Mouse (Mus musculus): ENCODE data around the gene Cdc42. TPM values are rescaled to one million over a fixed set of nuclear protein-coding genes. Genes with fewer than 3 reads are reported as not detected.

Cdc42 gene
- polyA plus RNA-seq, 1 experiment from 2014 or later: 680 TPM

GRCm38 (mm10) chr4:137342816-137343215 is 14.7 kb downstream of the Cdc42 start:
- 77% methylated on average over 1 of the region's 1 CpGs for WGBS
- no peak for ATAC-seq (ENCODE audit: low FRiP score, low TSS enrichment)
- H3K4me2 ChIP-seq (replicated peaks; ENCODE audit: low read depth, low read length): no peak overlapping the region
- no peak overlapping the region for H3K9ac ChIP-seq (ENCODE audit: low read depth, low read length)
- H3K27me3 ChIP-seq (ENCODE audit: control insufficient read depth, insufficient read depth, low read length): no peaks in the 10 kb centered on the region
- H3K9me3 ChIP-seq (ENCODE audit: control insufficient read depth, low read length): no peaks in the 10 kb centered on the region
- H3K4me3 ChIP-seq (ENCODE audit: low read length): no peak overlapping the region
- H3K27ac ChIP-seq (ENCODE audit: low read depth, low read length): no peak overlapping the region
- H3K36me3 ChIP-seq (ENCODE audit: control insufficient read depth, insufficient read depth, low read length): peaks cover 21% of the 10 kb centered on the region
- no peaks in the 10 kb centered on the region for H3K4me1 ChIP-seq (ENCODE audit: control insufficient read depth, insufficient read depth, low read length)

GRCm38 (mm10) chr4:137339415-137339814 is 18.1 kb downstream of the Cdc42 start:
- no peaks in the 10 kb centered on the region for H3K9me3 ChIP-seq (ENCODE audit: control insufficient read depth, low read length)
- H3K9ac ChIP-seq (ENCODE audit: low read depth, low read length): no peak overlapping the region
- H3K36me3 ChIP-seq (ENCODE audit: control insufficient read depth, insufficient read depth, low read length): peaks cover 11% of the 10 kb centered on the region
- WGBS: 85% methylated on average over 1 of the region's 1 CpGs
- H3K27me3 ChIP-seq (ENCODE audit: control insufficient read depth, insufficient read depth, low read length): no peaks in the 10 kb centered on the region
- no peak overlapping the region for H3K4me3 ChIP-seq (ENCODE audit: low read length)
- no peak for ATAC-seq (ENCODE audit: low FRiP score, low TSS enrichment)
- H3K4me1 ChIP-seq (ENCODE audit: control insufficient read depth, insufficient read depth, low read length): no peaks in the 10 kb centered on the region
- H3K4me2 ChIP-seq (replicated peaks; ENCODE audit: low read depth, low read length): no peak overlapping the region
- no peak overlapping the region for H3K27ac ChIP-seq (ENCODE audit: low read depth, low read length)

- 85% methylated on average over 5 of the region's 5 CpGs for WGBS
- Histone ChIP-seq H3K9me3 (ENCODE audit: control insufficient read depth, low read length) (no peaks in the 10 kb centered on the region), H3K4me3 (ENCODE audit: low read length) (no peak overlapping the region), H3K27me3 (ENCODE audit: control insufficient read depth, insufficient read depth, low read length) (no peaks in the 10 kb centered on the region), H3K36me3 (ENCODE audit: control insufficient read depth, insufficient read depth, low read length) (peaks cover 36% of the 10 kb centered on the region), H3K9ac (ENCODE audit: low read depth, low read length) (no peak overlapping the region), H3K4me1 (ENCODE audit: control insufficient read depth, insufficient read depth, low read length) (no peaks in the 10 kb centered on the region), H3K27ac (ENCODE audit: low read depth, low read length) (no peak overlapping the region), H3K4me2 (replicated peaks; ENCODE audit: low read depth, low read length) (no peak overlapping the region)
- no peak for ATAC-seq (ENCODE audit: low FRiP score, low TSS enrichment)
These were observed 21.1 kb downstream of the Cdc42 start for GRCm38 (mm10) chr4:137336468-137336867.

- Histone ChIP-seq H3K9ac (ENCODE audit: low read depth, low read length) (no peak overlapping the region), H3K4me3 (ENCODE audit: low read length) (no peak overlapping the region), H3K36me3 (ENCODE audit: control insufficient read depth, insufficient read depth, low read length) (peaks cover 75% of the 10 kb centered on the region), H3K4me1 (ENCODE audit: control insufficient read depth, insufficient read depth, low read length) (no peaks in the 10 kb centered on the region), H3K27me3 (ENCODE audit: control insufficient read depth, insufficient read depth, low read length) (no peaks in the 10 kb centered on the region), H3K9me3 (ENCODE audit: control insufficient read depth, low read length) (no peaks in the 10 kb centered on the region), H3K4me2 (replicated peaks; ENCODE audit: low read depth, low read length) (no peak overlapping the region), H3K27ac (ENCODE audit: low read depth, low read length) (no peak overlapping the region)
- ATAC-seq (ENCODE audit: low FRiP score, low TSS enrichment): no peak
These were observed 25.5 kb downstream of the Cdc42 start for GRCm38 (mm10) chr4:137332051-137332450.

- WGBS: 88% methylated on average over 3 of the region's 3 CpGs
- no peak overlapping the region for H3K9ac ChIP-seq (ENCODE audit: low read depth, low read length)
- peaks cover 81% of the 10 kb centered on the region for H3K36me3 ChIP-seq (ENCODE audit: control insufficient read depth, insufficient read depth, low read length)
- ATAC-seq (ENCODE audit: low FRiP score, low TSS enrichment): no peak
- H3K27ac ChIP-seq (ENCODE audit: low read depth, low read length): no peak overlapping the region
- H3K4me3 ChIP-seq (ENCODE audit: low read length): no peak overlapping the region
- no peaks in the 10 kb centered on the region for H3K9me3 ChIP-seq (ENCODE audit: control insufficient read depth, low read length)
- no peak overlapping the region for H3K4me2 ChIP-seq (replicated peaks; ENCODE audit: low read depth, low read length)
- no peaks in the 10 kb centered on the region for H3K27me3 ChIP-seq (ENCODE audit: control insufficient read depth, insufficient read depth, low read length)
- no peaks in the 10 kb centered on the region for H3K4me1 ChIP-seq (ENCODE audit: control insufficient read depth, insufficient read depth, low read length)
These were observed 31.0 kb downstream of the Cdc42 start for GRCm38 (mm10) chr4:137326494-137326893.

GRCm38 (mm10) chr4:137324926-137325325 is 32.6 kb downstream of the Cdc42 start:
- H3K4me1 ChIP-seq (ENCODE audit: control insufficient read depth, insufficient read depth, low read length): no peaks in the 10 kb centered on the region
- no peak overlapping the region for H3K27ac ChIP-seq (ENCODE audit: low read depth, low read length)
- H3K9me3 ChIP-seq (ENCODE audit: control insufficient read depth, low read length): no peaks in the 10 kb centered on the region
- no peak overlapping the region for H3K9ac ChIP-seq (ENCODE audit: low read depth, low read length)
- peaks cover 81% of the 10 kb centered on the region for H3K36me3 ChIP-seq (ENCODE audit: control insufficient read depth, insufficient read depth, low read length)
- H3K4me3 ChIP-seq (ENCODE audit: low read length): no peak overlapping the region
- no peak for ATAC-seq (ENCODE audit: low FRiP score, low TSS enrichment)
- no peak overlapping the region for H3K4me2 ChIP-seq (replicated peaks; ENCODE audit: low read depth, low read length)
- H3K27me3 ChIP-seq (ENCODE audit: control insufficient read depth, insufficient read depth, low read length): no peaks in the 10 kb centered on the region
- 87% methylated on average over 6 of the region's 6 CpGs for WGBS

GRCm38 (mm10) chr4:137316027-137316770 is 41.3 kb downstream of the Cdc42 start:
- no peaks in the 10 kb centered on the region for H3K27me3 ChIP-seq (ENCODE audit: control insufficient read depth, insufficient read depth, low read length)
- no peak overlapping the region for H3K9ac ChIP-seq (ENCODE audit: low read depth, low read length)
- no peaks in the 10 kb centered on the region for H3K9me3 ChIP-seq (ENCODE audit: control insufficient read depth, low read length)
- no peak overlapping the region for H3K4me2 ChIP-seq (replicated peaks; ENCODE audit: low read depth, low read length)
- H3K4me1 ChIP-seq (ENCODE audit: control insufficient read depth, insufficient read depth, low read length): peaks cover 9% of the 10 kb centered on the region; the same call in 1 of the 2 replicates
- 79% methylated on average over 4 of the region's 4 CpGs for WGBS
- no peak overlapping the region for H3K27ac ChIP-seq (ENCODE audit: low read depth, low read length)
- no peak overlapping the region for H3K4me3 ChIP-seq (ENCODE audit: low read length)
- ATAC-seq (ENCODE audit: low FRiP score, low TSS enrichment): no peak
- peaks cover 39% of the 10 kb centered on the region for H3K36me3 ChIP-seq (ENCODE audit: control insufficient read depth, insufficient read depth, low read length)

GRCm38 (mm10) chr4:137315061-137315460 is 42.5 kb downstream of the Cdc42 start:
- Histone ChIP-seq H3K4me1 (ENCODE audit: control insufficient read depth, insufficient read depth, low read length) (peaks cover 19% of the 10 kb centered on the region; the same call in 1 of the 2 replicates), H3K9me3 (ENCODE audit: control insufficient read depth, low read length) (no peaks in the 10 kb centered on the region), H3K27ac (ENCODE audit: low read depth, low read length) (no peak overlapping the region), H3K9ac (ENCODE audit: low read depth, low read length) (no peak overlapping the region), H3K27me3 (ENCODE audit: control insufficient read depth, insufficient read depth, low read length) (no peaks in the 10 kb centered on the region), H3K4me2 (replicated peaks; ENCODE audit: low read depth, low read length) (no peak overlapping the region), H3K4me3 (ENCODE audit: low read length) (no peak overlapping the region), H3K36me3 (ENCODE audit: control insufficient read depth, insufficient read depth, low read length) (peaks cover 28% of the 10 kb centered on the region)
- WGBS: 73% methylated on average over 2 of the region's 2 CpGs
- ATAC-seq (ENCODE audit: low FRiP score, low TSS enrichment): no peak

- Histone ChIP-seq H3K4me2 (replicated peaks; ENCODE audit: low read depth, low read length) (no peak overlapping the region), H3K9me3 (ENCODE audit: control insufficient read depth, low read length) (no peaks in the 10 kb centered on the region), H3K4me1 (ENCODE audit: control insufficient read depth, insufficient read depth, low read length) (peaks cover 19% of the 10 kb centered on the region; the same call in 1 of the 2 replicates), H3K4me3 (ENCODE audit: low read length) (no peak overlapping the region), H3K27me3 (ENCODE audit: control insufficient read depth, insufficient read depth, low read length) (no peaks in the 10 kb centered on the region), H3K36me3 (ENCODE audit: control insufficient read depth, insufficient read depth, low read length) (peaks cover 24% of the 10 kb centered on the region), H3K27ac (ENCODE audit: low read depth, low read length) (no peak overlapping the region), H3K9ac (ENCODE audit: low read depth, low read length) (no peak overlapping the region)
- 20% methylated on average over 6 of the region's 6 CpGs for WGBS
- peak; percentile 63 for ATAC-seq (ENCODE audit: low FRiP score, low TSS enrichment)
These were observed 43.0 kb downstream of the Cdc42 start for GRCm38 (mm10) chr4:137314561-137314960.
